Mouse (Mus musculus) cerebellum, adult 2 months (tissue): ENCODE measurements around the gene Cfd.

ENCODE experiments used
- CTCF ChIP-seq: fragments of 200-500 bp; IDR thresholded peaks from 2 replicates; pipeline ENCODE4 v1.5.1; 2011; ENCODE audit warnings: low read depth, mild to moderate bottlenecking, control low read depth, low read length, moderate library complexity, borderline replicate concordance; ENCODE audit not compliant: insufficient read depth
- POLR2A ChIP-seq: fragments of 200-500 bp; IDR thresholded peaks from 2 replicates; pipeline ENCODE4 v1.6.1; 2011; ENCODE audit warnings: low read length, control low read depth, borderline replicate concordance; ENCODE audit not compliant: insufficient read depth

GRCm38 (mm10) chr10:79929967-79930825 is 39.5 kb downstream of the Cfd start:
- no peak for TF ChIP-seq CTCF
- no peak for TF ChIP-seq POLR2A
